Mouse (Mus musculus): Measurements from ENCODE around the gene Tuba1a. TPM values are rescaled to one million over a fixed set of nuclear protein-coding genes. Genes with fewer than 3 reads are reported as not detected.
"Not testable (repeated sequence)": the region's sequence is repeated elsewhere in the genome, so short reads cannot be mapped to it uniquely, and the experiment has no call there.

Gene Tuba1a
- total and polyA plus RNA-seq, 3 experiments, result 153 to 533 (median 254) TPM

- TF ChIP-seq EP300 (IDR thresholded peaks at IDR 0.05; ENCODE audit: low read length) (no peak), TBP (conservative IDR thresholded peaks at IDR 0.05; ENCODE audit: low read depth, low read length) (no peak), USF2 (conservative IDR thresholded peaks at IDR 0.05; ENCODE audit: low read depth, low read length) (no peak), HCFC1 (IDR thresholded peaks at IDR 0.05; ENCODE audit: low read depth, low read length) (peak; percentile 64), POLR2A (IDR thresholded peaks at IDR 0.05; ENCODE audit: low read depth, low read length) (no peak), ETS1 (conservative IDR thresholded peaks at IDR 0.05; ENCODE audit: low read depth, low read length) (0 out of 2 replicates have a peak, but pooled peaks have one; percentile 20), MYC (IDR thresholded peaks at IDR 0.05; ENCODE audit: low read depth, low read length) (peak; percentile 64; the same call in 1 of the 2 replicates), MXI1 (IDR thresholded peaks at IDR 0.05; ENCODE audit: low read depth, low read length) (no peak), ZC3H11A (IDR thresholded peaks at IDR 0.05; ENCODE audit: low read depth, low read length) (no peak), USF1 (IDR thresholded peaks at IDR 0.05; ENCODE audit: low read depth, low read length) (no peak), NRF1 (IDR thresholded peaks at IDR 0.05; ENCODE audit: low read depth, low read length) (peak; percentile 98), CTCF (conservative IDR thresholded peaks at IDR 0.05 in 1 of 2, IDR thresholded peaks at IDR 0.05 in 1 of 2; ENCODE audit: low read depth in 2 of 2, low read length in 2 of 2) (no peak), PAX5 (IDR thresholded peaks at IDR 0.05; ENCODE audit: low read length) (no peak), NELFE (IDR thresholded peaks at IDR 0.05; ENCODE audit: low read depth, low read length) (no peak), JUN (IDR thresholded peaks at IDR 0.05; ENCODE audit: insufficient read depth, low read depth, low read length) (no peak), MAFK (IDR thresholded peaks at IDR 0.05; ENCODE audit: insufficient replicate concordance, low read length) (no peak), MAZ (IDR thresholded peaks at IDR 0.05; ENCODE audit: low read depth, low read length) (peak; percentile 80), RAD21 (IDR thresholded peaks at IDR 0.05; ENCODE audit: low read depth, low read length) (no peak), IRF4 (IDR thresholded peaks at IDR 0.05; ENCODE audit: low read depth, low read length) (no peak), E2F4 (IDR thresholded peaks at IDR 0.05; ENCODE audit: insufficient replicate concordance, low read depth, low read length) (peak; percentile 99), KAT2A (IDR thresholded peaks at IDR 0.05; ENCODE audit: insufficient replicate concordance, low read length) (peak; percentile 86), MEF2A (IDR thresholded peaks at IDR 0.05; ENCODE audit: borderline replicate concordance, low read depth, low read length) (no peak), MAX (IDR thresholded peaks at IDR 0.05; ENCODE audit: low read length) (peak; percentile 82; the same call in 1 of the 2 replicates)
These were observed 19.7 kb downstream of the Tuba1a start (continued) for GRCm38 (mm10) chr15:98933833-98934216.

- H3K9me3 ChIP-seq (replicated peaks; ENCODE audit: low read length); H3K79me2 ChIP-seq (replicated peaks; ENCODE audit: control insufficient read depth, extremely low read depth, insufficient read depth, poor library complexity, severe bottlenecking); H3K27me3 ChIP-seq (replicated peaks); H3K27ac ChIP-seq (ENCODE audit: insufficient read depth, low read depth); dilution Hi-C loops (cut with MboI; ENCODE audit: extremely low pct_ligation_motif_present, extremely low pct_unique_long_range_greater_than_20kb, low sequenced_read_pairs): not testable (repeated sequence)
- in situ Hi-C loops (cut with MboI; ENCODE audit: low pct_ligation_motif_present, low pct_unique_long_range_greater_than_20kb, low sequenced_read_pairs), result loop anchor here (10.0 to 25.0 kb wide), 3 partner anchors 62 to 1346 kb away; no protein-coding TSS in a partner anchor
- H3K4me1 ChIP-seq (ENCODE audit: control insufficient read depth in 1 of 2, insufficient read depth in 2 of 2), result peaks cover 4 to 38% of the 10 kb centered on the region in 2 experiments; a peak in 3 of 4 replicates
- DNase-seq (ENCODE audit: extremely low read depth), result peak; percentile 54
- H3K9ac ChIP-seq (ENCODE audit: insufficient read depth, low read depth), result peak overlapping the region; percentile 81
- peaks cover 15 to 31% of the 10 kb centered on the region in 2 experiments for H3K36me3 ChIP-seq (replicated peaks in 1 of 2; ENCODE audit: control insufficient read depth in 1 of 2, insufficient read depth in 1 of 2, low read length in 1 of 2)
- peak overlapping the region; percentile 69 for H3K4me2 ChIP-seq (ENCODE audit: insufficient read depth, low read depth, poor library complexity, severe bottlenecking)
- peak overlapping the region; percentile 63 to 84 (median 70) for H3K4me3 ChIP-seq (replicated peaks in 1 of 3; ENCODE audit: low read depth in 2 of 3, low read length in 2 of 3, poor library complexity in 1 of 3)
- TF ChIP-seq SIN3A (IDR thresholded peaks at IDR 0.05; ENCODE audit: low read length) (0 out of 2 replicates have a peak, but pooled peaks have one; percentile 8), KAT2A (IDR thresholded peaks at IDR 0.05; ENCODE audit: insufficient replicate concordance, low read length) (0 out of 2 replicates have a peak, but pooled peaks have one; percentile 15), MAX (IDR thresholded peaks at IDR 0.05; ENCODE audit: low read length) (peak; percentile 84), MYC (IDR thresholded peaks at IDR 0.05; ENCODE audit: low read depth, low read length) (peak; percentile 81; the same call in 1 of the 2 replicates), MXI1 (IDR thresholded peaks at IDR 0.05; ENCODE audit: low read depth, low read length) (peak; percentile 95), USF1 (IDR thresholded peaks at IDR 0.05; ENCODE audit: low read depth, low read length) (peak; percentile 11; the same call in 1 of the 2 replicates)
These were observed 20.4 kb downstream of the Tuba1a start for GRCm38 (mm10) chr15:98933004-98933671.

Measured in CH12.LX (cell line).